Mouse (Mus musculus): ENCODE results near the gene Dalrd3.

GRCm38 (mm10) chr9:108579344-108579690, 9.6 kb downstream of the Dalrd3 start:
- TF ChIP-seq CTCF (IDR thresholded peaks at IDR 0.05; ENCODE audit: control insufficient read depth, insufficient read depth, insufficient read length) = no peak
- TF ChIP-seq FOSL1 (IDR thresholded peaks at IDR 0.05; ENCODE audit: insufficient read depth, low read length, poor library complexity, severe bottlenecking) = no peak
- TF ChIP-seq USF1 (IDR thresholded peaks at IDR 0.05; ENCODE audit: low read depth) = no peak
- TF ChIP-seq MYOG (IDR thresholded peaks at IDR 0.05; ENCODE audit: control insufficient read depth, extremely low read depth, insufficient read length) = no peak
- no peak for TF ChIP-seq MYOD1 (IDR thresholded peaks at IDR 0.05; ENCODE audit: control insufficient read depth, insufficient read length, low read depth)
- TF ChIP-seq MAX (IDR thresholded peaks at IDR 0.05) = no peak
- no peak for TF ChIP-seq CEBPB (IDR thresholded peaks at IDR 0.05; ENCODE audit: low read depth)
